Mouse (Mus musculus): Measurements from ENCODE around the gene Klc2. TPM values are rescaled to one million over a fixed set of nuclear protein-coding genes. Genes with fewer than 3 reads are reported as not detected.
A peak's percentile ranks its signal among the peaks of the same experiment; 100 is the strongest.

The Klc2 gene
- polyA plus RNA-seq, 1 experiment from 2014 or later, result 84.6 TPM

- H3K27ac ChIP-seq (ENCODE audit: low read depth, low read length), result no peak overlapping the region
- peaks cover 52% of the 10 kb centered on the region for H3K36me3 ChIP-seq (ENCODE audit: control insufficient read depth, insufficient read depth, low read length)
- H3K4me3 ChIP-seq (ENCODE audit: low read depth, low read length), result no peak overlapping the region
- no peaks in the 10 kb centered on the region for H3K27me3 ChIP-seq (ENCODE audit: control insufficient read depth, insufficient read depth, low read length)
- WGBS, result 75% methylated on average over 19 of the region's 19 CpGs
- no peaks in the 10 kb centered on the region for H3K9me3 ChIP-seq (ENCODE audit: control insufficient read depth, low read length)
- H3K9ac ChIP-seq (replicated peaks; ENCODE audit: low read depth, low read length), result no peak overlapping the region
- H3K4me1 ChIP-seq (ENCODE audit: control insufficient read depth, insufficient read depth, low read length), result peaks cover 9% of the 10 kb centered on the region
- ATAC-seq (ENCODE audit: low read depth), result no peak
- no peak overlapping the region for H3K4me2 ChIP-seq (ENCODE audit: low read depth, low read length)
Measured at GRCm38 (mm10) chr19:5109659-5110453, 8.5 kb downstream of the Klc2 start.

GRCm38 (mm10) chr19:5108702-5109101, 9.7 kb downstream of the Klc2 start:
- Histone ChIP-seq H3K27ac (ENCODE audit: low read depth, low read length) (no peak overlapping the region), H3K4me1 (ENCODE audit: control insufficient read depth, insufficient read depth, low read length) (peaks cover 9% of the 10 kb centered on the region), H3K4me2 (ENCODE audit: low read depth, low read length) (no peak overlapping the region), H3K9ac (replicated peaks; ENCODE audit: low read depth, low read length) (no peak overlapping the region), H3K27me3 (ENCODE audit: control insufficient read depth, insufficient read depth, low read length) (no peaks in the 10 kb centered on the region), H3K4me3 (ENCODE audit: low read depth, low read length) (no peak overlapping the region), H3K9me3 (ENCODE audit: control insufficient read depth, low read length) (no peaks in the 10 kb centered on the region), H3K36me3 (ENCODE audit: control insufficient read depth, insufficient read depth, low read length) (peaks cover 53% of the 10 kb centered on the region)
- ATAC-seq (ENCODE audit: low read depth), result no peak
- 74% methylated on average over 4 of the region's 4 CpGs for WGBS

- Histone ChIP-seq H3K27me3 (ENCODE audit: control insufficient read depth, insufficient read depth, low read length) (no peaks in the 10 kb centered on the region), H3K36me3 (ENCODE audit: control insufficient read depth, insufficient read depth, low read length) (peaks cover 53% of the 10 kb centered on the region), H3K9ac (replicated peaks; ENCODE audit: low read depth, low read length) (no peak overlapping the region), H3K9me3 (ENCODE audit: control insufficient read depth, low read length) (no peaks in the 10 kb centered on the region), H3K4me2 (ENCODE audit: low read depth, low read length) (no peak overlapping the region), H3K4me1 (ENCODE audit: control insufficient read depth, insufficient read depth, low read length) (peaks cover 9% of the 10 kb centered on the region), H3K4me3 (ENCODE audit: low read depth, low read length) (no peak overlapping the region), H3K27ac (ENCODE audit: low read depth, low read length) (no peak overlapping the region)
- WGBS, result 30% methylated on average over 5 of the region's 5 CpGs
- no peak for ATAC-seq (ENCODE audit: low read depth)
Measured at GRCm38 (mm10) chr19:5108271-5108575, 10.1 kb downstream of the Klc2 start.

- no peak overlapping the region for H3K27ac ChIP-seq (ENCODE audit: low read depth, low read length)
- peaks cover 57% of the 10 kb centered on the region for H3K36me3 ChIP-seq (ENCODE audit: control insufficient read depth, insufficient read depth, low read length)
- WGBS, result 75% methylated on average over 18 of the region's 18 CpGs
- no peaks in the 10 kb centered on the region for H3K27me3 ChIP-seq (ENCODE audit: control insufficient read depth, insufficient read depth, low read length)
- no peak overlapping the region for H3K9ac ChIP-seq (replicated peaks; ENCODE audit: low read depth, low read length)
- ATAC-seq (ENCODE audit: low read depth), result no peak
- H3K4me2 ChIP-seq (ENCODE audit: low read depth, low read length), result no peak overlapping the region
- H3K4me3 ChIP-seq (ENCODE audit: low read depth, low read length), result peak overlapping the region; percentile 52; the same call in 1 of the 2 replicates
- no peaks in the 10 kb centered on the region for H3K9me3 ChIP-seq (ENCODE audit: control insufficient read depth, low read length)
- H3K4me1 ChIP-seq (ENCODE audit: control insufficient read depth, insufficient read depth, low read length), result peaks cover 9% of the 10 kb centered on the region
Measured at GRCm38 (mm10) chr19:5107556-5108270, 10.6 kb downstream of the Klc2 start.

- H3K27me3 ChIP-seq (ENCODE audit: control insufficient read depth, insufficient read depth, low read length), result no peaks in the 10 kb centered on the region
- peak within 1 kb of the TSS; percentile 96 for H3K27ac ChIP-seq (ENCODE audit: low read depth, low read length)
- H3K9ac ChIP-seq (replicated peaks; ENCODE audit: low read depth, low read length), result peak within 1 kb of the TSS; percentile 78
- 0% methylated on average over 46 of the region's 46 CpGs for WGBS
- peak; percentile 95 for ATAC-seq (ENCODE audit: low read depth)
- no peaks in the 10 kb centered on the region for H3K9me3 ChIP-seq (ENCODE audit: control insufficient read depth, low read length)
- peaks cover 9% of the 10 kb centered on the region for H3K4me1 ChIP-seq (ENCODE audit: control insufficient read depth, insufficient read depth, low read length)
- peaks cover 60% of the 10 kb centered on the region for H3K36me3 ChIP-seq (ENCODE audit: control insufficient read depth, insufficient read depth, low read length)
- peak within 1 kb of the TSS; percentile 52 for H3K4me3 ChIP-seq (ENCODE audit: low read depth, low read length)
- H3K4me2 ChIP-seq (ENCODE audit: low read depth, low read length), result peak within 1 kb of the TSS; percentile 70
Measured at GRCm38 (mm10) chr19:5106731-5107191, 11.6 kb downstream of the Klc2 start, which contains the start of gene Rab1b. TSS of gene Rab1b (minus strand) at chr19:5107072.

- ATAC-seq (ENCODE audit: low read depth), result no peak; the same call in 1 of the 2 replicates
- peak overlapping the region; percentile 70 for H3K4me2 ChIP-seq (ENCODE audit: low read depth, low read length)
- WGBS, result 28% methylated on average over 9 of the region's 9 CpGs
- H3K9ac ChIP-seq (replicated peaks; ENCODE audit: low read depth, low read length), result peak overlapping the region; percentile 78
- peak overlapping the region; percentile 96 for H3K27ac ChIP-seq (ENCODE audit: low read depth, low read length)
- no peaks in the 10 kb centered on the region for H3K27me3 ChIP-seq (ENCODE audit: control insufficient read depth, insufficient read depth, low read length)
- H3K36me3 ChIP-seq (ENCODE audit: control insufficient read depth, insufficient read depth, low read length), result peaks cover 58% of the 10 kb centered on the region
- peak overlapping the region; percentile 52 for H3K4me3 ChIP-seq (ENCODE audit: low read depth, low read length)
- H3K9me3 ChIP-seq (ENCODE audit: control insufficient read depth, low read length), result no peaks in the 10 kb centered on the region
- peaks cover 9% of the 10 kb centered on the region for H3K4me1 ChIP-seq (ENCODE audit: control insufficient read depth, insufficient read depth, low read length)
Measured at GRCm38 (mm10) chr19:5106074-5106473, 12.3 kb downstream of the Klc2 start.

- Histone ChIP-seq H3K4me1 (ENCODE audit: control insufficient read depth, insufficient read depth, low read length) (peaks cover 41% of the 10 kb centered on the region), H3K36me3 (ENCODE audit: control insufficient read depth, insufficient read depth, low read length) (peaks cover 37% of the 10 kb centered on the region), H3K27me3 (ENCODE audit: control insufficient read depth, insufficient read depth, low read length) (no peaks in the 10 kb centered on the region), H3K9me3 (ENCODE audit: control insufficient read depth, low read length) (no peaks in the 10 kb centered on the region), H3K4me3 (ENCODE audit: low read depth, low read length) (peak within 1 kb of the TSS; percentile 87), H3K9ac (replicated peaks; ENCODE audit: low read depth, low read length) (peak within 1 kb of the TSS; percentile 98), H3K4me2 (ENCODE audit: low read depth, low read length) (peak within 1 kb of the TSS; percentile 59), H3K27ac (ENCODE audit: low read depth, low read length) (peak within 1 kb of the TSS; percentile 92)
- ATAC-seq (ENCODE audit: low read depth), result peak; percentile 75
- 2% methylated on average over 39 of the region's 48 CpGs for WGBS
Measured at GRCm38 (mm10) chr19:5098363-5099143, 19.8 kb downstream of the Klc2 start, which contains the start of gene Cnih2. TSS of gene Cnih2 (minus strand) at chr19:5098521.

- 3% methylated on average over 29 of the region's 31 CpGs for WGBS
- Histone ChIP-seq H3K9ac (replicated peaks; ENCODE audit: low read depth, low read length) (peak overlapping the region; percentile 98), H3K36me3 (ENCODE audit: control insufficient read depth, insufficient read depth, low read length) (peaks cover 38% of the 10 kb centered on the region), H3K4me1 (ENCODE audit: control insufficient read depth, insufficient read depth, low read length) (peaks cover 41% of the 10 kb centered on the region), H3K4me3 (ENCODE audit: low read depth, low read length) (peak overlapping the region; percentile 87), H3K9me3 (ENCODE audit: control insufficient read depth, low read length) (no peaks in the 10 kb centered on the region), H3K27ac (ENCODE audit: low read depth, low read length) (peak overlapping the region; percentile 92), H3K4me2 (ENCODE audit: low read depth, low read length) (peak overlapping the region; percentile 59), H3K27me3 (ENCODE audit: control insufficient read depth, insufficient read depth, low read length) (no peaks in the 10 kb centered on the region)
- ATAC-seq (ENCODE audit: low read depth), result peak; percentile 18; the same call in 1 of the 2 replicates
Measured at GRCm38 (mm10) chr19:5097521-5098362, 20.6 kb downstream of the Klc2 start.
